ENCODE assay signal across 11 mouse cellular contexts in the genomic region with DNA sequence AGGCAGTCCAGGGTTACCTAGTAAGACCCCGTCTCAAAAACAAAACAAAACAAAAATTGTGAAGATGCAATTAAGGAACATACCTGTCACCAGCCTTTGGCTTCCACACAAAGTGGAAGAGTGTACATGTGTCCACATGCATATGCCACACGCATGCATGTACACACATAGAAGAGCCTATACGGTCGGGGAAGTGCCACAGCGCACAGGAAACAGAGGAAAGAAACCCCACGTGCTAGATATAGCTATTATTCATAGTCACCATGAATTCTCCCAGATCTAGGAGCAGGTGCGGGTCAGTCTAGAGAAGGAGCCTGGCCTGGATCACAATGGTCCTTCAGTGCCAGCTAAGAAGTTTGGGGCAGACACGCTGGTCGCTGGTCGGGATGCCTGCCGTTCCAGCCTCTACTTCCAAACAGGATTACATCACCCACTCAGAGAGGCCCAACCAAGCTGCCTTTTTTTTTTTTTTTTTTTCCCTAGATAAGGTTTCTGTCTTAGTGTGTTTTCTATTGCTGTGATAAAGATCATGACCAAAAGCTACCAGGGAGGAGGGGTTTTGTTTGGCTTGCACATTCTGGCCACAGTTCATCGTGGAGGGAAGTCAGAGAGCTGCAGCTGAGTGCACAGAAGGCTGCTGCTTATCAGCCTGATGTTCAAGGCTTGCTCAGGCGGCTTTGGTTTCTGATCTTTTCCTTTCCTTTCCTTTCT. TPM values are rescaled to one million over a fixed set of nuclear protein-coding genes. Genes with fewer than 3 reads are reported as not detected.
A peak's percentile ranks its signal among the peaks of the same experiment; 100 is the strongest.
DNase-seq lines count a peak whose midpoint lies in the region; ATAC-seq lines count a peak whose summit lies in the region.
"Had no signal": no experiment of that assay in that cellular context is flagged by ENCODE, and none has a peak within 500 bp of the region (broad histone marks: within the 10 kb centered on the region; RNA-seq: fewer than 3 reads in every experiment).

No protein-coding gene starts in this region.

- H3K27me3 ChIP-seq in heart, embryonic 12.5 days (replicated peaks): no peaks in the 10 kb centered on the region
- H3K27me3 ChIP-seq in liver, embryonic 11.5 days (replicated peaks; ENCODE audit: control insufficient read depth, insufficient read depth, low read length): no peaks in the 10 kb centered on the region
- H3K27me3 ChIP-seq in forebrain, embryonic 15.5 days: no peaks in the 10 kb centered on the region

- H3K4me1 ChIP-seq in heart, embryonic 12.5 days (replicated peaks): peaks cover 15% of the 10 kb centered on the region
- H3K4me1 ChIP-seq in liver, embryonic 11.5 days (replicated peaks; ENCODE audit: control insufficient read depth, insufficient read depth, low read length): peaks cover 18% of the 10 kb centered on the region
- no peaks in the 10 kb centered on the region for H3K4me1 ChIP-seq in forebrain, embryonic 15.5 days

- no peak overlapping the region for H3K4me3 ChIP-seq in heart, embryonic 12.5 days
- H3K4me3 ChIP-seq in liver, embryonic 11.5 days (ENCODE audit: low read depth, low read length): no peak overlapping the region
- no peak overlapping the region for H3K4me3 ChIP-seq in forebrain, embryonic 15.5 days
- H3K4me3 ChIP-seq: limb, embryonic 10.5 days had no signal

- no peak overlapping the region for H3K27ac ChIP-seq in heart, embryonic 12.5 days (ENCODE audit: poor library complexity, severe bottlenecking)
- peak overlapping the region; percentile 32; the same call in 1 of the 2 replicates for H3K27ac ChIP-seq in liver, embryonic 11.5 days (ENCODE audit: low read depth, low read length)
- H3K27ac ChIP-seq in forebrain, embryonic 15.5 days (replicated peaks): no peak overlapping the region
- H3K27ac ChIP-seq: limb, embryonic 10.5 days had no signal

- intact Hi-C loops in heart, postnatal 36 days (cut with DNase I): no loop called here

- 0 out of 2 replicates have a peak overlapping the region, but pooled peaks have one; percentile 28 for H3K9ac ChIP-seq in heart, embryonic 12.5 days
- no peak overlapping the region for H3K9ac ChIP-seq in liver, embryonic 11.5 days (ENCODE audit: low read depth, low read length)
- H3K9ac ChIP-seq in forebrain, embryonic 15.5 days (replicated peaks): no peak overlapping the region

- H3K4me2 ChIP-seq in heart, embryonic 12.5 days: 0 out of 2 replicates have a peak overlapping the region, but pooled peaks have one; percentile 21
- peak overlapping the region; percentile 38 for H3K4me2 ChIP-seq in liver, embryonic 11.5 days
- H3K4me2 ChIP-seq in forebrain, embryonic 15.5 days (replicated peaks): no peak overlapping the region

- no peak for DNase-seq in heart, postnatal 36 days
- DNase-seq in thymus, postnatal 25 days: peak; percentile 34
- DNase-seq in thymus, postnatal 4 days: no peak
- DNase-seq in liver, embryonic 11.5 days (ENCODE audit: low spot score): no peak
- DNase-seq in yolk sac, embryonic 10.5 days (ENCODE audit: low spot score): peak; percentile 80
- DNase-seq in gastrocnemius, postnatal 10 days: no peak
- DNase-seq: kidney, adult 8-10 months; right cerebral cortex, postnatal 4 days had no signal

- ATAC-seq in heart, embryonic 12.5 days (ENCODE audit: insufficient number of reproducible peaks, low FRiP score): 0 out of 2 replicates have a peak, but pooled peaks have one; percentile 41
- ATAC-seq in liver, embryonic 11.5 days (replicated peaks; ENCODE audit: low FRiP score): peak; percentile 19; the same call in 1 of the 2 replicates
- no peak for ATAC-seq in forebrain, embryonic 15.5 days (replicated peaks)

- H3K36me3 ChIP-seq in heart, embryonic 12.5 days: no peaks in the 10 kb centered on the region
- H3K36me3 ChIP-seq in liver, embryonic 11.5 days (ENCODE audit: control insufficient read depth, insufficient read depth, low read length): no peaks in the 10 kb centered on the region
- H3K36me3 ChIP-seq in forebrain, embryonic 15.5 days: no peaks in the 10 kb centered on the region
- H3K36me3 ChIP-seq: limb, embryonic 10.5 days had no signal

- H3K9me3 ChIP-seq in heart, embryonic 12.5 days (replicated peaks): no peaks in the 10 kb centered on the region
- no peaks in the 10 kb centered on the region for H3K9me3 ChIP-seq in liver, embryonic 11.5 days (ENCODE audit: control insufficient read depth, low read length)
- no peaks in the 10 kb centered on the region for H3K9me3 ChIP-seq in forebrain, embryonic 15.5 days
- H3K9me3 ChIP-seq: limb, embryonic 10.5 days had no signal

- 43% methylated on average over 13 of the region's 13 CpGs for WGBS in heart, embryonic 12.5 days
- whole genome bisulfite sequencing in liver, embryonic 11.5 days: 47% methylated on average over 13 of the region's 13 CpGs
- 72% methylated on average over 13 of the region's 13 CpGs for WGBS in forebrain, embryonic 15.5 days

RNA-seq across cellular contexts. Expression of gene Gtf2i, which starts 11.5 kb away (rescaled TPM):
- 157 and 165 TPM in 2 replicates for polyA plus RNA-seq in heart, embryonic 12.5 days (2016; fragmentation: Nextera tagmentation; extraction: Ambion mirVana)
- 100 to 1,000 TPM; 201 to 208 TPM for total RNA-seq in heart, postnatal 36 days (2021)
- polyA plus RNA-seq in liver, embryonic 11.5 days (2014; fragmentation: Nextera tagmentation; extraction: Ambion mirVana): 108 and 115 TPM in 2 replicates
- total RNA-seq in gastrocnemius, postnatal 10 days (2021): 100 to 1,000 TPM; 131 to 156 TPM
- 179 and 182 TPM in 2 replicates for polyA plus RNA-seq in forebrain, embryonic 15.5 days (2015; fragmentation: Nextera tagmentation; extraction: Ambion mirVana)

Comparison
In these comparisons a context has a peak if more than half of its experiments do, and no peak if none do; other contexts are left out.
1. DNase-seq: peak in thymus, postnatal 25 days (single experiment) and yolk sac, embryonic 10.5 days (single experiment); none in heart, postnatal 36 days (0 of 2), thymus, postnatal 4 days (single experiment), liver, embryonic 11.5 days (single experiment) and gastrocnemius, postnatal 10 days (single experiment).